Mouse (Mus musculus): Measurements from ENCODE around the gene Adam10.

DNA sequence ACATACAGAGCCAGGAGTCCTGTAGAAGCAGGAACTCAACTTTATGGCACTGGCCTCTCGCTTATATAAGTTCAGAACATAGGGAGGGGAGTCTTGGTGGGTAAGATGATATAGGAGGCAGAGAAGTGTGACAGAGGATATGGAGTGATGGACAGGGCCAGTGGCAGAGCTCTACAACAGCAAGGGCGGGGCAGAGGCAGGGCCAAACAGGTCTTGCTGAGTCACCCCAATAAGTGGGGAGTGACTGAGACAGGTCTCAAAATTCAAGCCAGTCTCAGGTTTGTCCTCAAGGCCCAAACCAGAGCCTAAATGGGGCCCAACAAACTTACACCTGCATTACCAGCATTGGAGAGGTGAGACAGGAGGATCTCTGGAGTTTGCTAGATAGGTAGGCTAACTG, 54.4 kb downstream of the Adam10 start:
- TF ChIP-seq CTCF (IDR thresholded peaks at IDR 0.05; ENCODE audit: insufficient read depth, low read depth, low read length), result no peak
- no peak for TF ChIP-seq POLR2A (IDR thresholded peaks at IDR 0.05; ENCODE audit: insufficient read depth, low read depth, low read length)

Data from olfactory bulb, adult 2 months (tissue).